Mouse (Mus musculus) spleen, embryonic (tissue): ENCODE measurements around the gene Rpl13.

Source experiments
- CTCF ChIA-PET: fragments of 350-600 bp; sonication (Branson Sonifier 250); formaldehyde crosslinking; loops from one replicate; lab custom pipeline; 2022; lab: Charles Lee

The Rpl13 gene

DNA sequence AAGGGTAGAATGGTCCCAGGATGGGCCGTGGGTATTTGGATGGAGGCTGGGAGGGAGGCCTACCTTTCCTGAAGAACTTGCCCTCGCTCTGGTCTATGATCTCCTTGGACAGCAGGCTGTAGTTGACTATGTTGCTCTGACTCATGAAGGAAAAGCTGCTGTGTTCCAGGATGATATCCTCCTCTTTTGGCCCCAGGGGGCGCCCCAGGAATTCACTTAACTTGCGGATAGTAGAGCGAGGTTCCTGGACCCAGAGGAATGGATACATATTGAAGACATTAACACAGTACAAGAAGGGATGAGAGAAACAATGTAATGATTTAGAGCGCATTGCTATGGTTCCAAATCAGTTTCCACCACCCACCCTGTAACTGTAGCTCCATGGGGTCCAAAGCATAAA, 43.1 kb downstream of the Rpl13 start:
- CTCF ChIA-PET, result no interaction called here

GRCm38 (mm10) chr8:123146390-123146789, 44.2 kb downstream of the Rpl13 start:
- CTCF ChIA-PET, result no interaction called here

- CTCF ChIA-PET, result interaction anchor here (0.6 to 0.7 kb wide), 2 partner anchors 25 to 119 kb away, joined by 3 to 6 read pairs; no protein-coding TSS in a partner anchor
These were observed 48.6 kb downstream of the Rpl13 start for GRCm38 (mm10) chr8:123150737-123151171.
